Mouse (Mus musculus) urinary bladder, postnatal 10 days (tissue): ENCODE results near the gene Gm20662.

ENCODE experiments used
- DNase-seq: peaks from one replicate; pipeline ENCODE4 v3.0.0; 2022; ENCODE audit warnings: low spot score

Gene Gm20662

DNA sequence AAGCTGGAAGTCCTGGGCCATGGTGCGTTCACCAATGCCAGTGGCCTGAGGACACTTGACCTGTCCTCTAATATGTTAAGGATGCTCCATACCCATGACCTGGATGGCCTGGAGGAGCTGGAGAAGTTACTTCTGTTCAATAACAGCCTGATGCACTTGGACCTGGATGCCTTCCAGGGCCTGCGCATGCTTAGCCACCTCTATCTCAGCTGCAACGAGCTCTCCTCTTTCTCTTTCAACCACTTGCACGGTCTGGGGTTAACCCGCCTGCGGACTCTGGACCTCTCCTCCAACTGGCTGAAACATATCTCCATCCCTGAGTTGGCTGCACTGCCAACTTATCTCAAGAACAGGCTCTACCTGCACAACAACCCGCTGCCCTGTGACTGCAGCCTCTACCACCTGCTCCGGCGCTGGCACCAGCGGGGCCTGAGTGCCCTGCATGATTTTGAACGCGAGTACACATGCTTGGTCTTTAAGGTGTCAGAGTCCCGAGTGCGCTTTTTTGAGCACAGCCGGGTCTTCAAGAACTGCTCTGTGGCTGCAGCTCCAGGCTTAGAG lies 57.6 kb downstream of the Gm20662 start:
- DNase-seq, result no peak

DNA sequence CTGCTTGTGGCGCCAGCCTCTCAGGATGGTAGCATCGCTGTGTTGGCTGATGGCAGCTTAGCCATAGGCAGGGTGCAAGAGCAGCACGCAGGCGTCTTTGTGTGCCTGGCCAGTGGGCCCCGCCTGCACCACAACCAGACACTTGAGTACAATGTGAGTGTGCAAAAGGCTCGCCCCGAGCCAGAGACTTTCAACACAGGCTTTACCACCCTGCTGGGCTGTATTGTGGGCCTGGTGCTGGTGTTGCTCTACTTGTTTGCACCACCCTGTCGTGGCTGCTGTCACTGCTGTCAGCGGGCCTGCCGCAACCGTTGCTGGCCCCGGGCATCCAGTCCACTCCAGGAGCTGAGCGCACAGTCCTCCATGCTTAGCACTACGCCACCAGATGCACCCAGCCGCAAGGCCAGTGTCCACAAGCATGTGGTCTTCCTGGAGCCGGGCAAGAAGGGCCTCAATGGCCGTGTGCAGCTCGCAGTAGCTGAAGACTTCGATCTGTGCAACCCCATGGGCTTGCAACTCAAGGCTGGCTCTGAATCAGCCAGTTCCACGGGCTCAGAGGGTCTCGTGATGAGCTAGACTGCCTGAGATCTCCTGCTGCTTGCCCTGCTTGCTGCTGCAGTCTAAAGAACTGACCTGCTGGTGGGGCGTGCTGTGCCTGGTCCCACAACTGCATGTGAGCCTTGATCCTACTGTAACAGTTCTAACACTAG lies 58.3 kb downstream of the Gm20662 start:
- DNase-seq, result no peak

DNA sequence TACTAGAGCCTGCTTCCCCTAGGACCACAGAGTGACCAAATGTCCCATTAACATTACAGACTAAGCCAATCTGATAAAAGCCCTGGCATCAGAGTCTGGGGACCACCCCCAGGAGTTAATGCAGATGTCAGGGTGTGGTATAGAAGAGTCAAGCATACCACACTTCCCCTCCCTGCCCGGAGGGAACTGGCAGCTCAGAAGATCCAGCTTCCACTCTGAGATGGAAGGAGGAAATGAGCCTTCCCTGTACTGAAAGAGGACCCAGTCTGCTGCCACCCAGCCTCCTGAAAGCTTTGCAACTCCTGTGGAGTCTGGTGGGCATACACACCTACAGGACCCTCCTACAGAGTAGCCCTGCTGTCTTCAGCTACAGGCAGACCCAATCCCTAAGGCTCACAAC lies 58.9 kb downstream of the Gm20662 start:
- no peak for DNase-seq

DNA sequence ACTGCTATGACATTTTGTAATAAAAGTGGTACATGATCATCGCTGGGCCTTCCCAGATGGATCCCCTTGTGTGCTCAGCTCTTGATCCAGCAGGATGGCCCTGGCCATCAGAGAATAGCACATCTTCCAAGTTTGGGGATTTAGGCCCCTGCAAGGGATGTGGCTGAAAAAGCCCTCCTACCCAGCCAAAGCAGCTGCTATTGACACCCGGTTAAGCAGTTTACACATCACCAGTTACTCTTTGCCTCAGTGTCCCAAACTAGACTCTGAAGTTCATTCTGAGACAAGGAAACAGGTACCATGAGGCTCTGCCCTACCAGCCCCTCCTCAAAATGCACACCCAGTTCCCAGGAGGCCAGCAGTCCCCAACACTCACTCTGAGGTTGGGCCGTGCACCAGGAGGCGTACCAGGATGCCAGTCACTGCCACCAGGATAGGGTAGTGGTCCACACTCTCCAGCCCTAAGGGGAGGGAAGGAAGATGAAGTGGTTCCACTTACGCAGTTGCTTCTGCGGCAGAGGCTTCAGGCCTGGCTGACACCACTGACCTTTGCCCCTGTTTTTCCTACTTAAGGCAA lies 59.6 kb downstream of the Gm20662 start:
- no peak for DNase-seq

DNA sequence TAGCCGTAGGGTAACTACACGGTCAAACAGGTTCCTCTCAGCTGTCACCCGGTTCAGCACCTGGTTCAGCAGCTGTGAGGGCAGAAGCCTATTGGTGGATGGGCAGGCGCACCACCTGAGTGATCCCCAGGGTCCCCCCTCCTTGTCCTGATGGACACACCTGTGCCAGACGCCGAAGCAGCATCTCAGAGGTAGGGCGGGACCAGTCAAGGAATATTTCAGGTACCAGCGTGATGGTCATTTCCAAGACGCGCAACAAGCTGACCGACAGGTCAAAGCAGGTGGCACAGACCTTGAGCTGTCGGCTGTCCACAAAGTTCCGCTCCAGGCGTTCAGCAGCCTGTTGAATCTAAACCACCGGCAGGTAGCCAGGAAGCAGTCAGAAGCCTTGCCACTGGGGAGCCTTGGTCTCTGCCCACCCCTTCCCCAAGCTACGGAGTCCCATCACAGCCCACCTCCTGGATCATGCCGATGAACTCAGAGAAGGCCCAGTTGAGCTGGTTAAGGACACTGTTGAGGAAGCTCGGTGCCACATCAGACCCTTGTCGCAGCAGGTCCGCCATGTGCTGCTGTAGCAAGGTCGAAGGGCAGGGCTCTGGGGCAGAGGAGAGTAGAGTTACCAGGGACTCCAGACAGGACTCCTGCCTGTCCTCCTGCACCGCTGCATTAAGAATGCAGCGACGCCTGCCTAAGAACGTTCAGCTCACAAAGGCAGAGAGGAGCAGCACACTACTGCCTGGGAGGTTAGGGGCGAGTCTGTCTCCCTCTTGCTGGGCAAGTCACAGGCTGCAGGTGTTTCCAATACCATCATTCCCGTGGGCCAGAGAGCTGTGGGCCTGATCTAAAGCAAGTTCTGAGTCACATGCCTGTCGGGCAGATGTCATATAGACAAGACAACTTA lies 60.5 kb downstream of the Gm20662 start:
- DNase-seq, result no peak

DNA sequence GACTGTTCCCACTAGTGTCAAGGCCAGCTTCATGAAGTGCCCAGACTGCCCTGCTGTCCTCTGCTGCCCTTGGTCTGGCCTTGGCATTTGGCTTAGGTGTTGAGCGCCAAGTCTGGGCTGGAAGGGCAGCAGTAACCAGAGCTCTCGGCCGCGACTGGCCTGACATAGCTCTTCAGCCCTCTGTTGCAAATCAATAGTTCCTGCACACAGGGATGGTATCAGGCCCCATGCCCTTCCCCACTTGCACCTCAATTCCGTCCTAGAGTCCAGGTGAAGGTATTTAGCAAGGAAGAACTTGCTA lies 61.1 kb downstream of the Gm20662 start:
- DNase-seq, result no peak

DNA sequence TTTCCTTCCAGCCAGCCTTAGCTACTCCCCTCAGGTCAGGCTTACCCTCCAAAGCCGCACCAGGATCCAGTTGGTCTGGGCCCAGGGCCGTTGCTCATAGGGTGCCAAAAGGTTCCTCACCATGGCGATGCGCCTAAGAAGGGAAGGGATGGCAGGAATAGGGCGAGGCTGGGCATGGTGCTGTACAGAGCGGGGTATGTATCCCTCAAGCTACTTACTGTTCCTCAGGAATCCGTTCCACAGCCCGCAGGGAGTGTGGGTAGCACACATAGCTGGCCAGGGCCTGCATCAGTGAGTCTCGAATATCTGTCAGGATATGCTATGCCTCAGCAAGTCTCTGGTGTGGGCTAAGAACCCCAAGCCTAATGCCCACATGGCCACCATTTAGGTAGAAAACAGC lies 62.1 kb downstream of the Gm20662 start:
- no peak for DNase-seq

DNA sequence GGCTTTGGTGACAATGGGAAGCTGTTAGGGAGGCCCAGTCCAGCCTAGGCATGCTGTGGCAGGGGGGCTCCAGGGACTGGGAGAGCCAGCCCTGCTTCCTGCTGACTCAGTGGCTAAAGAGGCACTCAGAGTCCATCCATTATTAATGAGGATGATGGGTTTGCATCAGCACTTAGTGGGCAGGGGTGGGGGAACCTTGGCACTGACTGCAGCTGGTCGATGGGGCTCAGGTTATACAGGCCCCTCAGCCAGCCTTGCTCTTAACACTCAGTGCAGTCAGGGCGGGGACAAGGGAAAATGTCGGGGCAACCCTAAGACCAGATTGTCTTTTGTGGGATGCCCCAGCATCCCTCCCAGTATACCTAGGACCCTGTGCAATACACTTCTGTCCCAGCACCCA lies 66.0 kb downstream of the Gm20662 start:
- DNase-seq, result no peak

DNA sequence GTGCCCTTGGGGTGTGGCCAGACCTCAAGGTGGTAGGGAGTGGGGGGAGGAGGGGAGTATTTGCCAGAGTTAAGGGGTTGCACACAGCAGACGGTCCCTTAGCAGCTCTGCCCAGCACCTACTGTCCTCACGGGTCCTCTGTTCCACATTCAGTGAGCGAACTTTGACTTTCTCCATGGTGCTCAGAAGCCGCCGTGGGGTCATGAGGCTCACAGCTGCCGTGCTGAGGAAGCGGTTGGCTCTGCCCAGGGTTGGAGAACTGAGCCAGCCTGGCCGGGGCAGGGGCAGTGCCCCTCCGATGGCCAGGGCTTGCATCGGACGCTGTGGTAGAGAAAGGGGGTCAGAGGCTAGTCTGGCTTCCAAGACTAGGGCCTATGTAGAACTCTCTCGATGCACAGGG lies 67.2 kb downstream of the Gm20662 start:
- no peak for DNase-seq

DNA sequence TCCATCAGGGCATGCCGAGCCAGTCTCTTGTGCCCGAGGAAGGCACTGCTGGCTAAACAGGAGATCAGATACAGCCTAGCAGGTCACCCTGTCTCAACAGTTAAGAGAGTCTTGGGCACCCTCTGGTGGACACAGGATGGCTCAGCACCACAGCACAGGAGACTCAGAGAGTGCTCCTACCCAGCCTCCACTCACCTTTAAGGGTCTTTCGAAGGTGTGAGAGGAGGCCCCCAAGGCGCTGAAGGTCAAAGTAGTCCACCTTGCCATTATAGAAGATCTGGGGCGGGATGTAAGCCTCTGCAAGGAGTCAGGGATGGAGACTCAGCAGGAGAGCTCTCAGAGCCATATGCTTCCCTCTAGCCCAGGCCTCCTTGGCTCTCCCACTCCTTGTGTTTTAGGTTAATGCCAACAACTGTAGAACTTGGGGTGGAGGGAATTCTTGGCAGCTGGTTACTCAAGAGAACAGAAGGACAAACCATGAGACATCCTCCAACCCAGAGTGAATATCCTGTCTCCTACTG lies 69.4 kb downstream of the Gm20662 start:
- no peak for DNase-seq

DNA sequence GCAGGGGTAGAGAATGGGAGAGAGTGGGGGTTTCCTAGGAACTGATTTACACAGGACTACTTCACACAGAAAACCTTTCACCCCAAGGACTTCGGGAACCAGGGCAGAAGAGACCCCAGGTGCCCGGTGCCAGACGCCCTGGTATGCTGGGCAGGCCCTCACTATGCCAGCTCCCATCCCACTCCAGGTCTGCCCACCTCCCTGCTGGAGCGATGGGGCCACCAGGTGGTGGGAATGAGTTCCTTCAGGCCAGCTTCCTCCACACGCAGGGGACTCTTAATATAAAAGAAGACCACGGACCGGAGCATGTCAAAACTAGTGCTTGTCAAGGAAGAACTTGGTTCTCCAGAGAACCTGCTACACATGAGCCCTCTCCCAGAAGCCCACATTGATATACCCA lies 71.0 kb downstream of the Gm20662 start:
- no peak for DNase-seq

DNA sequence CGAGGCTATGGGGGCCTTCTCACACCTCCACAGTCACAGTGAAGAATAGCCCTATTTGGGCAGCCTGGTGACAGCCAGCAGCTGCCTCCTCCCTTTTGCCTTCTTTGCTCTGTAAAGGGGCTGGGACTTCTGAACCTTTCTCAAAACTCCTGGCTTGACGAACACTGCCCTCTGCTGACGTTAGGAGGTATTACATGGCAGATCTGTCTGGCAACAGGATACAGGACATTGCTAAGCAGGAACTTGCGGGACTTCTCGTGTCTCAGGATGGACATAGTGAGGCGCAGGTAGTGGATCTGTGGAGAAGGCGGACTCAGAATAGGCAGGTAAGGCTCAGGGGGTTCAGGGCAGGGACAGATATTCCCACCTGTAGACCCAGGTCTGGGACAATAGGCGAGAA lies 71.8 kb downstream of the Gm20662 start:
- DNase-seq, result peak; percentile 50

DNA sequence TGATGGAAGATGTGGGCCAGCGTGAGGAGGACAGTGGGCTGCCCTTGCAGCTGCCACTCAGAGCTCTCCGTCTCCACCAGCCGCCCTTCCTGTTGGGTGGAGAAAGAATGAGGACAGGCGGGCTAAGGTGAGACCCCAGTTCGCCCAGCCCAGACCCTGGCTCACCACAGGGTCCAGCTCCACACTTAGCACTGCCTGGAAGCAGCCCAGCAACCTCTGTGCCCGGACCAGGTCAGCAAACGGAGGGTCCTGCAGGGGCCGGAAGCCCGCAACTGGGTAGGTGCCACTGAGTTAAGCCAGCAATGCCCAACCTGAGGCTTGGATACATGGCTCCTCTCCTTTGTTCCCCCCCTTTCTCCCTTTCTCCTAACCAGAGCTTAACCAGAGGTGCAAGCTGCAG lies 72.9 kb downstream of the Gm20662 start:
- no peak for DNase-seq

DNA sequence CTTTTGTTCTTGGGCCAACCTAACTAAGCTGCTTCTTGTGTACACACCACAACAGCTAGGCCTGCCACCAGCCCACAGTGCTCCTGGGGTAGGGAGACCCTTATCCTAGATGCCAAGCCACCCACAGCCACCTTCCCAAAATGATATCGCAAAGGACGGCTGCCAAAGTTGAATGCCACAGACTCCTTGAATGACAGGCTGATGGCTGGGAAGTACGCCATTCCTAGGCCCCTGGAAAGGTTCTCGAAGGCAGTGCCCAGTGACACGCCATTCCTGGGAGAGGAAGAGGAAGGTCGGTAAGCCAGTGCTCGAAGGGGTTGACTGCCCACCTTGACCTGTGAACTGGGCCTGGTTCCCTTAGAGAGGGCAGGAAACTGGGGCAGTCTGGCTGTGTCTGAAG lies 73.4 kb downstream of the Gm20662 start:
- DNase-seq, result no peak

DNA sequence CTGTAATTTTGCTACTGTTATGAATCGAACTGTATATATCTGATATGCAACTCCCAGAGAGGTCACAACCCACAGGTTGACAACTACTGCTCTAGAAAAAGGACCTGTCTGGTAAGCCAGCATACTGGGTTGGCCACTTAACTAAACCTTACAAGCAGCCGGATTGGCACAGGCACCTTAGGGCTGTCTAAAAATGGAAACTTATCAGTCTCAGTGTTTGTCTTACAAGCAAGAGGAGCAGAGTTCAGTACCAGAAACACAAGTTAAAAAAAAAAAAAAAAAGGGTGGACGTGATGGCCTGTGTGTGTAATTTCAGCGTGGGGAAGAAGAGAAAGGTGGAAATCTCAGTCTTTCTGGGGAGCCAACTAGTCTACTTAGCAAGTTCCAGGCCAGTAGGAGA lies 75.7 kb downstream of the Gm20662 start:
- DNase-seq, result no peak

DNA sequence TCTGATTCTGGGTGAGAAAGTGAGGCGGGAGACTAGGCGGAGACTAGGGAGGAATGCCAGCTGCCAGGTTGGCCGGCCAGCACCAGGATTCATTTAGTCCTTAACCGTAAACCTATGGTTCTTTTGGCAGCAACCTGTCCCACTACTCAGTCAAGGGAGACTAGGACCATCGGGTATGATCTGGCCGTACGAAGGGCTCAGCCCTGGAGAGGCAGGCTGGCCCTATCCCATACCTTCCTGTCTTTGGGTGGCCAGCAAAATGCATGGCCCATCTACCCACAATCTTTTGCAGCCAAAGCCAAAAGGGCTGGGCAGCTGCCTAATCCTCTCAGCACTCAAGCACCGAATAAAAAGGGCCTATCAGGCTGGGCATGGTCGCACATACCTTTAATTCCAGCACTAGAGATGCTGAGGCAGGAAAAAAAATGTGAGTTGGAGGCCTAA lies 76.4 kb downstream of the Gm20662 start:
- no peak for DNase-seq

DNA sequence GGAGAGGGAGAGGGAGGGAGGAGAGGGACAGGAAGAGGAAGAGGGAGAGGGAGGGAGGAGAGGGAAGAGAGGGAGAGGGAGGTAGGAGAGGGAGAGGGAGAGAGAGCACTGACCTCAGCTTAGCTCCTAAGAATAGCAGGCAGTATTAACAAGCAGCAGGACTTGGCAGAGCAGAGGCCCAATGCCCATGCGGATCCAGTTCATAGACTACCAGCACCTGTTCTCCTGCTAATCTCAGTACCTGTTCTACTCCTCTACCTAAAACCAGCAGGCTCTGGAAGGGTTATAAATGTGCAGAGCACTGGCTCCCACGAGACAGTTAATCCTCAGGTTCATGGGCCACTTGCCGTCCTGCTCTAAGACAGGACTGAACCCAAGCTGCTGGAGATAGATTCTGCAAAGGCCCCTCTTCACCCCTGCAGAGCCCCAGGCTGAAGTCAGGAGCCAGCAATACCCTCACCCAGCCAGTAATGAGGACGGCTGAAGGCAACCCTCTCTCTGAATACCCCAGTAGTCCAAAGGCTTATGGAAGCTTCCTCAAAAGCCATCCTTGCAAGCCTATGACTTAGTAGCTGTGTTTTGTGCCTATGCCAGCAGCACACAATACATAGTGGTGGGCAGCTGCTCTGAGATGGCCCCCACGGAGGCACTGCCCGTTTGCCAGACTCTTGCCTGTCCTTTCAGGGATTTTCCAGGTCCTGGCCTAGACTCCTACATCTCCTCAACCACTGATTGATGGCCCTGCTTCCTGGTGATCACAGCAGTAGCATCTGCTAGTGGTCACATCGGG lies 77.2 kb downstream of the Gm20662 start:
- no peak for DNase-seq

DNA sequence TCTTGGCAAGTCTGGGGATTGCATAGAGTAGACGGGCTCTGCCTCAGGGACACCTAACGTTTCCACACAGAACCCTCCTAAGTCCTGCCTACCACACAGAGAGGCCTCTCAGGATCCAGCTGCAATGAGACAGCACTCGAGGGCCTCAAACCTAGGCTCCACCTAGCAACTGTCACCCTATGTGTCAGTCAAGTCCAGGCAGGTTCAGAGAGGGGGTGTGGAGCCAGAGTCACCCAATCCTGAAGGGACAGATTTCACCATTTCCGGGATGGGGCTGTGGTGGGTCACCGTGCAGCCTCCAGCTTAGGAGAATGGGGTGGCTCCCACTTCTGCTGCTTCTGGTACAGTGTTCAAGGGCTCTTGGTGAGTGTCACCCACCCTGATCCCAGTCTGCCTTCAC lies 84.0 kb downstream of the Gm20662 start, which contains the start of gene Mst1:
Gene Mst1 (plus strand): TSS at position 269 of the 400 bp plus-strand sequence.
- no peak for DNase-seq

DNA sequence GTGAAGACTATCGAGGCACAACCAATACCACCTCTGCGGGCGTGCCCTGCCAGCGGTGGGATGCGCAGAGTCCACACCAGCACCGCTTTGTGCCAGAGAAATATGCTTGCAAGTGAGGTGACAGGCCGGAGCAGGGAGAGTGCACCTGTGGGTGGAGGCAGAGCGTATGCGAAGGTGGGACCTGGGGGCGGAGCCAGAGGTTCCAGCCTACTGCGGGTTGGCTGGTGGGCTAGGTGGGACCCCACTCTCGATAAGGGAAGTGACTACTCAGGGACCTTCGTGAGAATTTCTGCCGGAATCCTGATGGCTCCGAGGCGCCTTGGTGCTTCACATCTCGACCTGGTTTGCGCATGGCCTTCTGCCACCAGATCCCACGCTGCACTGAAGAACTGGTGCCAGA lies 86.4 kb downstream of the Gm20662 start:
- no peak for DNase-seq

DNA sequence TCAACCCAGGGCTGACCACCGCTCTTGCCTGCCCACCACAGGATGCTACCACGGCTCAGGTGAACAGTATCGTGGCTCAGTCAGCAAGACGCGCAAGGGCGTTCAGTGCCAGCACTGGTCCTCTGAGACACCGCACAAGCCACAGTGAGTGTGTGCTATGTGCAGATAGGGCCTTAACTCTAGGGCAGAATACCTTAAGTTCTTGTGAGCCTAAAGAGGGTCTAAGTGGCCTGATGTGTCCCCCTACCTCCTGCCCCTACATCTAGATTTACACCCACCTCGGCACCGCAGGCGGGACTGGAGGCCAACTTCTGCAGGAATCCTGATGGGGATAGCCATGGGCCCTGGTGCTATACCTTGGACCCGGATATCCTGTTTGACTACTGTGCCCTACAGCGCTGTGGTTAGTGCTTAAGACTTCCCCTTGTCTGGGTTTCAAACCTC lies 86.9 kb downstream of the Gm20662 start, which contains the start of gene Rnf123:
Gene Rnf123 (minus strand): TSS at position 359 of the 444 bp plus-strand sequence.
- DNase-seq, result no peak

DNA sequence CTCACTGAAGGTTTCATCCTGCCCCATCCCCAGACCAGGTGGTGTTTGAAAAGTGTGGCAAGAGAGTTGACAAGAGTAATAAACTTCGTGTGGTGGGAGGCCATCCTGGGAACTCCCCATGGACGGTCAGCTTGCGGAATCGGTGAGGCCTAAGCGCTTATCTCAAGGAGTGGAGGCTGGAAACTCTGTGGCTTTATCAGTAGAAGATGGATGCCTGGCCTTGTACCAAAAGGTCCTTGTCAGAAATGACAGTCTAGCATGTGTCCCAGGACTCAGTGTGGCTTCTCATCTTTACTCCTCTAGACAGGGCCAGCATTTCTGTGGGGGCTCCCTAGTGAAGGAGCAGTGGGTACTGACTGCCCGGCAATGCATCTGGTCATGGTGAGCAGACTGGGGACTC lies 87.4 kb downstream of the Gm20662 start:
- no peak for DNase-seq

DNA sequence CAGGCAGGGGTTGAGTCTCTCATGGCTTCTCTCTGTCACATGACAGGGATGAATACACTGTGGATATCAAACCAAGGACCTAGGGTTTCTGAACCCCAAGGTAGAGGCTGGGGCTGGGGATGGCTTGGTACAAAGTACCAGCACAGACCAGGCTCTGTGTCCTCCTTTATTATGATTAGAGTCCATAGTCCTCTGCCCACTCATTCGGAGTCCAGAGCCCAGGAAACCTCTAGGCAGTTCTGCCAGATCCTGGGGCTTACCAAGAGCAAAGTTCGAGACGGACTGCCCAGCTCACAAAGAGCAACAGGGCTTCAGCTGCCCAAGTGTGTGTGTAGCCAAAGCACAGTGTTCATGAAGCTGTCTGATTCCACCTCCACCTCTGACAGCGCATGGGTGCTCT lies 89.1 kb downstream of the Gm20662 start:
- DNase-seq, result no peak
